In genomic region chr2:92484256-92485025, GRCm38 (mm10) we compare ENCODE assay signal across 8 mouse cellular contexts. TPM values are rescaled to one million over a fixed set of nuclear protein-coding genes. Genes with fewer than 3 reads are reported as not detected.
DNase-seq lines count a peak whose midpoint lies in the region; ATAC-seq lines count a peak whose summit lies in the region.

No protein-coding gene starts in this region.

- no peak overlapping the region for H3K9ac ChIP-seq in embryonic facial prominence, embryonic 14.5 days (ENCODE audit: low read depth, low read length)
- no peak overlapping the region for H3K9ac ChIP-seq in limb, embryonic 12.5 days (replicated peaks)
- no peak overlapping the region for H3K9ac ChIP-seq in midbrain, embryonic 16.5 days (ENCODE audit: low read depth, low read length)

- H3K9me3 ChIP-seq in embryonic facial prominence, embryonic 14.5 days (ENCODE audit: control insufficient read depth, low read length): no peaks in the 10 kb centered on the region
- no peaks in the 10 kb centered on the region for H3K9me3 ChIP-seq in limb, embryonic 12.5 days
- no peaks in the 10 kb centered on the region for H3K9me3 ChIP-seq in midbrain, embryonic 16.5 days (replicated peaks; ENCODE audit: control insufficient read depth, low read length, poor library complexity, severe bottlenecking)

- H3K4me2 ChIP-seq in embryonic facial prominence, embryonic 14.5 days (ENCODE audit: low read depth, low read length): peak overlapping the region; percentile 40
- H3K4me2 ChIP-seq in limb, embryonic 12.5 days: peak overlapping the region; percentile 45
- peak overlapping the region; percentile 47 for H3K4me2 ChIP-seq in midbrain, embryonic 16.5 days (ENCODE audit: low read length)

- no peaks in the 10 kb centered on the region for H3K4me1 ChIP-seq in embryonic facial prominence, embryonic 14.5 days (ENCODE audit: control insufficient read depth, insufficient read depth, low read length)
- H3K4me1 ChIP-seq in limb, embryonic 12.5 days (replicated peaks): peaks cover 15% of the 10 kb centered on the region
- H3K4me1 ChIP-seq in midbrain, embryonic 16.5 days (ENCODE audit: control insufficient read depth, insufficient read depth, low read length): no peaks in the 10 kb centered on the region

- peak overlapping the region; percentile 18; the same call in 1 of the 2 replicates for H3K4me3 ChIP-seq in embryonic facial prominence, embryonic 14.5 days (ENCODE audit: low read depth, low read length)
- peak overlapping the region; percentile 24 for H3K4me3 ChIP-seq in limb, embryonic 12.5 days (replicated peaks)
- H3K4me3 ChIP-seq in midbrain, embryonic 16.5 days (ENCODE audit: low read depth, low read length): peak overlapping the region; percentile 10; the same call in 1 of the 2 replicates

- 32% methylated on average over 23 of the region's 23 CpGs for WGBS in embryonic facial prominence, embryonic 14.5 days
- WGBS in limb, embryonic 12.5 days: 32% methylated on average over 23 of the region's 23 CpGs
- 42% methylated on average over 23 of the region's 23 CpGs for WGBS in midbrain, embryonic 16.5 days

- peaks cover 32% of the 10 kb centered on the region for H3K27me3 ChIP-seq in embryonic facial prominence, embryonic 14.5 days (replicated peaks; ENCODE audit: control insufficient read depth, insufficient read depth, low read length)
- peaks cover 54% of the 10 kb centered on the region for H3K27me3 ChIP-seq in limb, embryonic 12.5 days
- peaks cover 12% of the 10 kb centered on the region for H3K27me3 ChIP-seq in midbrain, embryonic 16.5 days (ENCODE audit: control insufficient read depth, insufficient read depth, low read depth, low read length)

- no peak overlapping the region for H3K27ac ChIP-seq in embryonic facial prominence, embryonic 14.5 days (replicated peaks; ENCODE audit: low read depth, low read length)
- no peak overlapping the region for H3K27ac ChIP-seq in limb, embryonic 12.5 days
- H3K27ac ChIP-seq in midbrain, embryonic 16.5 days (ENCODE audit: low read length): no peak overlapping the region

- no peak for ATAC-seq in embryonic facial prominence, embryonic 14.5 days (ENCODE audit: low read depth)
- no peak for ATAC-seq in limb, embryonic 12.5 days (ENCODE audit: insufficient number of reproducible peaks, insufficient read depth, low FRiP score, low TSS enrichment, low read depth)
- ATAC-seq in midbrain, embryonic 16.5 days: no peak

- no peaks in the 10 kb centered on the region for H3K36me3 ChIP-seq in embryonic facial prominence, embryonic 14.5 days (ENCODE audit: control insufficient read depth, insufficient read depth, low read length)
- H3K36me3 ChIP-seq in limb, embryonic 12.5 days: no peaks in the 10 kb centered on the region
- no peaks in the 10 kb centered on the region for H3K36me3 ChIP-seq in midbrain, embryonic 16.5 days (ENCODE audit: control insufficient read depth, insufficient read depth, low read length)

- DNase-seq in spleen, adult 18-20 months: peak; percentile 27 to 30
- no peak for DNase-seq in spleen, adult 12 weeks (ENCODE audit: low spot score)
- peak; percentile 35 for DNase-seq in embryonic facial prominence, embryonic 14.5 days (ENCODE audit: low spot score)
- no peak for DNase-seq in cerebellum, adult 9-11 months
- no peak for DNase-seq in right cerebral cortex, postnatal 4 days
- no peak for DNase-seq in layer of hippocampus, postnatal 10 days (ENCODE audit: low spot score in 2 of 2)

RNA-seq across cellular contexts. Expression of gene Slc35c1, which starts 24.1 kb away (rescaled TPM):
- 15.7 and 16.0 TPM in 2 replicates for polyA plus RNA-seq in embryonic facial prominence, embryonic 14.5 days (2014; fragmentation: Nextera tagmentation; extraction: Ambion mirVana)
- 7.2 and 9.1 TPM in 2 replicates for polyA plus RNA-seq in limb, embryonic 12.5 days (2016; fragmentation: Nextera tagmentation; extraction: Ambion mirVana)
- 16.1 and 17.9 TPM in 2 replicates for polyA plus RNA-seq in midbrain, embryonic 16.5 days (2015; fragmentation: Nextera tagmentation; extraction: Ambion mirVana)
- total RNA-seq in layer of hippocampus, postnatal 10 days (2021): 10 to 100 TPM; 17.1 to 17.2 TPM

RNA-seq across cellular contexts. Expression of gene Cry2, which starts 50.6 kb away (rescaled TPM):
- polyA plus RNA-seq in embryonic facial prominence, embryonic 14.5 days (2014; fragmentation: Nextera tagmentation; extraction: Ambion mirVana): 26.6 and 27.1 TPM in 2 replicates
- polyA plus RNA-seq in limb, embryonic 12.5 days (2016; fragmentation: Nextera tagmentation; extraction: Ambion mirVana): 27.1 TPM in 2 replicates
- 51.6 and 53.4 TPM in 2 replicates for polyA plus RNA-seq in midbrain, embryonic 16.5 days (2015; fragmentation: Nextera tagmentation; extraction: Ambion mirVana)
- total RNA-seq in layer of hippocampus, postnatal 10 days (2021): 10 to 100 TPM; 89.1 to 94.8 TPM

Comparison
In these comparisons a context has a peak if more than half of its experiments do, and no peak if none do; other contexts are left out.
1. DNase-seq: peak in spleen, adult 18-20 months (2 of 2) and embryonic facial prominence, embryonic 14.5 days (single experiment); none in spleen, adult 12 weeks (single experiment), cerebellum, adult 9-11 months (single experiment), right cerebral cortex, postnatal 4 days (single experiment) and layer of hippocampus, postnatal 10 days (0 of 2).
2. Peak in every context shown above with its lines, with median percentiles within 50 percentile points of each other: H3K4me2 ChIP-seq and H3K4me3 ChIP-seq.